Mouse (Mus musculus) cerebellum, adult 8-10 months (tissue): ENCODE data around the gene 5730596B20Rik.
A peak's percentile ranks its signal among the peaks of the same experiment; 100 is the strongest.

Source experiments
- DNase-seq: peaks from one replicate; pipeline ENCODE4 v3.0.0; 2022

The 5730596B20Rik gene

DNA sequence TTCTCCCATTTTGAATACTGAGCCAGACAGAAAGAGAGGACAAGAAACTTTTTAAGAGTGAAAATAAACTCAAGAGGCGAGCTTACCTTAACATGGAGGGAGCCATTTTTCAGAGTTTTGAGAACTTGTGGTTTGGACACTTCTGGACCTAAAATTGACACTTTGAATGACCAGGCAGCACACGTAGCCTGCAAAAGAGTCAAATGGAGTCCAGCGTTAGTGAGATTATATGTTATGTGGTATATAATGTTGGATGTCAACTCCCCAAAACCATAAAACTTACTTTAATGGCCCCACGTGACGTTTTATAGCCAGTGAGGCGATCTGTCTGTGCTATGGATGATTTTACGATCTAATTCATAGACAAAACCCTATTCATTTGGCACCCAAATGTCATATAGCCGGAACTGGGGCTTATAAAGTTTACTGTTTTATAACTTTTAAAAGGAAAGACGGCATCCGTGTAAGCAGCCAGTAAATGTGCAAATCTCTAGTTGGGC is 23.5 kb downstream of the 5730596B20Rik start:
- no peak for DNase-seq

DNA sequence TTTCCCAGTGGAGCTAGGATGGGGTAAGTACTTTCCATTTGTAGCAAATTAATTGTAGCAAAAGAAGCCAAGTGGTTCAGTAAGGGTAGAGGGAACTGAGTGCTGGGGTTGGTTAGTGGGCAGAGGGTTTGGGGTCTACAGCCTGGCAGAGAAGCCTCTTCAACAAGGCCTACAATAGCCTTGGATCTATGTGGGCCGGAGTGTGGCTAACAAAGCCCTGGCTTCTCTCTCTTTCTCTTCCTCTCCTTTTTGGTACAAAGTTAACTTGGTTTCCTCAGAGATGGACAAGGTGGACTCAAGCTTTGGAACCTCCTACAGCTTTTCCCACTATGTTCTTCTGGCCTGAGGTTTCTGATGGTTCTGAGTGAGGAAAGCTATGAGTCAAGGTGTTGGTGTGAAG is 24.0 kb downstream of the 5730596B20Rik start:
- DNase-seq: no peak

- no peak for DNase-seq
Observed at GRCm38 (mm10) chr6:52202362-52203120, 25.2 kb downstream of the 5730596B20Rik start.

DNA sequence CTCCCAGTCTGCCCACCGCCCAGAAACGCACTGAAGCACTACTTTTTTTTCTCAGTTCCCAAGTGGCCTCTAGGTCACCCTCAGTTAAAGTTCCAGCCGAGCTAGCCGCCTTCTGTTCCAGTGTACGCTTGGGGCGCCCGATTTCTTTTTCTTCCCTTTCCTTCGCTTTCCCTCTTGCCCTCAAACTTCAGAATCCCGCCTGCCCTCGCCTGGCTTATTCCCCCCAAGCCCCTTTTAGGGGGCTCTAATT is 25.7 kb downstream of the 5730596B20Rik start:
- DNase-seq: no peak

- DNase-seq: no peak
Observed at GRCm38 (mm10) chr6:52203371-52204049, 26.2 kb downstream of the 5730596B20Rik start.

GRCm38 (mm10) chr6:52204050-52204752 is 26.9 kb downstream of the 5730596B20Rik start, which contains the start of gene Hoxa5:
Hoxa5 (minus strand) TSS chr6:52204587.
- DNase-seq: no peak

GRCm38 (mm10) chr6:52205221-52205620 is 27.9 kb downstream of the 5730596B20Rik start:
- no peak for DNase-seq

GRCm38 (mm10) chr6:52205638-52206621 is 28.6 kb downstream of the 5730596B20Rik start:
- no peak for DNase-seq

DNA sequence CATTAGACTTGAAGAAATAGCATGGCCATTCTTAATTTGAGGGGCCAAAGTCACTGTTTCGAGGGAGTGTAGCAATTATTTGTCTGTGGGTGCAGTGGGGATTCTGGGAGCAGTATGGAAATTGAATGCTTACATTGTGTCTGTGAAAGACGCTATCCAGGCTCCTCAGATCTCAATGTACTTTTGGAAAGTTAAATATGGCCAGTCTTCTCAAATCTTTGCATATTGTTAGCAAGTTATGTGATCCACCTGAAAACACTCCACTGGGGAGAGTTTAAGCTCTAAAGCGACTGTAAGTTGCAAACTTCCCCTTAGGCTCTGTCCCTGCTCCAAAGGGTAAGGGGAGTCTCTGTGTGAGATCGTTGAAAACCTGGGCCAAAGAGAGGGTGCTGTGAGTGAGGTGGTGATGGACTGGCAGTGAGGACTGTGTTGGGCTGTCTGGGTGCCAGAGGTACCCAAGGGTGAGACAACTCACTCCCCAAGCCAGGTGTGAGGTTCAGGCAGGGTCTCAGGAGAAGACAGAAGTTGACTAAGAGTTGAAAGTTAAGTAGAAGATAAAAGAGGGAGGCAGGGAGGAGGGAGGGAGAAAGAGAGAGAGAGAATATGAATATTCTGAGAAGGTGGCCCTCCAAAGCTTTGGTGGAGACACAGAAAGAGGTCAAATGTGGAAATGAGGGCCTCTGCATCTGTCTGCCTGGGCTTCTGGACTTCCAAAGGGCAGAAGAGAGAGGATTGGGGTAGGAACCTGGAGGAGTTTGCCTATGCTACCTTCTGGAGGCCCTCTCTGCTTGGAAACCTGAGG is 29.8 kb downstream of the 5730596B20Rik start:
- DNase-seq: no peak

- DNase-seq: no peak
Observed at GRCm38 (mm10) chr6:52207684-52207976, 30.3 kb downstream of the 5730596B20Rik start.

- DNase-seq: no peak
Observed at GRCm38 (mm10) chr6:52208072-52208867, 31.0 kb downstream of the 5730596B20Rik start, which contains the start of gene Hoxa6. Hoxa6 (minus strand) TSS chr6:52208722.

- no peak for DNase-seq
Observed at GRCm38 (mm10) chr6:52208868-52209684, 31.8 kb downstream of the 5730596B20Rik start.

GRCm38 (mm10) chr6:52209685-52210046 is 32.4 kb downstream of the 5730596B20Rik start:
- no peak for DNase-seq

DNA sequence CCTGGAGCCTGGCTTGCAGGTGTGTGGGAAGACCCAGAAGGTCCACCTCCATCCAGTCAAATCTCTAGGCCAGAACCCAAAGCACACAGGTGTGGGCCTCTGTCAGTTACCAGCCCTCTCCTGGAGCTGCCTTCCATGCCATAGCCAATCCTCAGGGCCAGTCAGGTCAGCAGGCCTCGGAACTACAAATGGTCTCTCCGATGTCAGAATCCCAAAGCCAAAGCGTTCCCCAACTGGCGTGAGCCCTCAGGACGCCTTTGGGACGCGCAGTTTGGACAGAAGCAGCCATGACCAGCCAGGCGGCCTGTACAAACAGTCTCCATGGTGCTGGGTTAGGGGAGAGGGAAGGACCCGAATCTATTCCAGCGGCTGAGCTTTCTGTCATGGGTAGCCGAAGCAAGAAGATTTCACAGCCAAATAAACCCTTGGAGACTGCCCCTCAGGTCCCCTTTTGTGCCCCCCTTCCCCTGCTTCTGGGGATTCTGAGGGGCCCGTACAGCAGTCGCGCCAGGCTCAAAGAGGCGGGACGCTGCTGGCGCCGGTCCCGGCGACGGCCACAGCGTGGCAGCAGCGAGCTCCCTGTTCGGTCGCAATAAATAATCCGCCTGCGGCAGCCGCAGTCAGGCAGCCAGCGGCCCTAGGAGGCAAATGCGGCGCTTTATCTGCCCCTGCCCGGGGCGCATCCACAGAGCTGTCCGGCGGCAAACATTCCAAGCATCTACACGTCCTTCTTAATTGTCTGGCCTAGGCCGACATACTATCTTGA is 34.1 kb downstream of the 5730596B20Rik start:
- peak; percentile 52 for DNase-seq

- no peak for DNase-seq
Observed at GRCm38 (mm10) chr6:52211961-52212360, 34.7 kb downstream of the 5730596B20Rik start.

DNA sequence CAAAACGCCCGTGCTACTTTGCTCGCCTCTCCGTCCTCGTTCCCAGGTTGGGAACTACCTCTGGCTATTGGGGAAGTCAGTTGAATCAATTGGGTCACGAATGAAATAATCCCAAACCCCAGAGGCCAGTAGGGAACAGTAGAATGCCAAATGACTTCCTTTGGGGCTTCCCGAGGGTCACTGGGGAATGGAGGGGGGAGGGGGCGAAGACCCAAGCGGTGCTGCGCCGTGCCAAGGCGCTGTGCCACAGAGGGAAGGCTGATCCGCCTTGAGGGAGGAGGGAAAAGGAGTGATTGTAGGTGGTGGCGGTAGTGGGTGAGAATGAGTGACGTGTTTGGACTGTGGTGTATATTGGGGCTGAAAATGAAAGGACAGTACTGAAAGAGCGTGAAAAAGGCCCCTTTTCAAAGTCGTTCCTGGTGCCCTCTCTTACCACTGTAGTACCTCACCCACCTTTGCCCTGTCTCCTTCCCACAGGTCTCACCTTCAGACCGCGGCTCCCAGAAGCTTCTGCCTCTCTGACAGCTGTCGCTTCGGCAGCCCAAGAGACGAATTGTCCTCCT is 35.3 kb downstream of the 5730596B20Rik start:
- DNase-seq: no peak

- DNase-seq: no peak
Observed at GRCm38 (mm10) chr6:52213119-52213986, 36.1 kb downstream of the 5730596B20Rik start, which contains the start of the genes Hoxa3 and Gm28308. Hoxa3 (minus strand) TSS chr6:52213336. Gm28308 (minus strand) TSS chr6:52213339.

- DNase-seq: no peak
Observed at GRCm38 (mm10) chr6:52214271-52214670, 37.0 kb downstream of the 5730596B20Rik start.
